Mouse (Mus musculus) lung, adult 2 months (tissue): ENCODE results near the gene Birc6. TPM values are rescaled to one million over a fixed set of nuclear protein-coding genes. Genes with fewer than 3 reads are reported as not detected.

ENCODE experiments used
- DNase-seq: peaks from one replicate; pipeline ENCODE4 v3.0.0; 2022
- H3K4me1 ChIP-seq: fragments of 200-500 bp; 2 replicates; pipeline ENCODE4 v1.6.1; 2011; ENCODE audit warnings: low read length; ENCODE audit not compliant: control insufficient read depth, insufficient read depth
- H3K4me3 ChIP-seq: fragments of 200-500 bp; replicated peaks from 2 replicates; pipeline ENCODE3; 2011; ENCODE audit warnings: low read depth, mild to moderate bottlenecking, control low read depth, low read length; ENCODE audit errors: extremely low read depth
- CTCF ChIP-seq: fragments of 200-500 bp; IDR thresholded peaks from 2 replicates; pipeline ENCODE4 v1.5.1; 2011; ENCODE audit warnings: mild to moderate bottlenecking, low read length, control low read depth; ENCODE audit not compliant: insufficient read depth
- POLR2A ChIP-seq: fragments of 200-500 bp; IDR thresholded peaks from 2 replicates; pipeline ENCODE4 v1.6.1; 2011; ENCODE audit warnings: low read depth, mild to moderate bottlenecking, control low read depth, low read length, borderline replicate concordance; ENCODE audit errors: extremely low read depth
- WGBS: fragments of 180-500 bp; shearing (Covaris S2); methylation state at CpG from one replicate; pipeline ENCODE4 v1.1.7; 2018; 5-methylcytosine and 5-hydroxymethylcytosine counted together
- polyA plus RNA-seq: library from polyadenylated mRNA; depleted of rRNA; stranded (reverse); fragments of >200 nt; gene quantifications from 2 replicates; pipeline ENCODE4 v1.2.3, GENCODE M21; 2012

The Birc6 gene
- polyA plus RNA-seq, 1 experiment, result 91.7 TPM

GRCm38 (mm10) chr17:74554118-74554517 lies 26.0 kb downstream of the Birc6 start:
- H3K4me1 ChIP-seq, result no peaks in the 10 kb centered on the region
- no peak for DNase-seq
- H3K4me3 ChIP-seq, result no peak overlapping the region
- WGBS, result 56% methylated on average over 5 of the region's 5 CpGs
- TF ChIP-seq CTCF (no peak), POLR2A (no peak)

GRCm38 (mm10) chr17:74559891-74560290 lies 31.8 kb downstream of the Birc6 start:
- TF ChIP-seq POLR2A, result no peak
- no peak for TF ChIP-seq CTCF
- no peak overlapping the region for H3K4me3 ChIP-seq
- DNase-seq, result no peak
- WGBS, result 87% methylated on average over 11 of the region's 11 CpGs
- H3K4me1 ChIP-seq, result no peaks in the 10 kb centered on the region

GRCm38 (mm10) chr17:74564151-74564550 lies 36.1 kb downstream of the Birc6 start:
- Histone ChIP-seq H3K4me1 (no peaks in the 10 kb centered on the region), H3K4me3 (no peak overlapping the region)
- DNase-seq, result no peak
- TF ChIP-seq POLR2A (no peak), CTCF (no peak)

- Histone ChIP-seq H3K4me3 (no peak overlapping the region), H3K4me1 (no peaks in the 10 kb centered on the region)
- TF ChIP-seq POLR2A, result no peak
- TF ChIP-seq CTCF, result no peak
- no peak for DNase-seq
- WGBS, result 64% methylated on average over 1 of the region's 1 CpGs
These were observed 41.1 kb downstream of the Birc6 start for GRCm38 (mm10) chr17:74569219-74569618.

GRCm38 (mm10) chr17:74570585-74570984 lies 42.5 kb downstream of the Birc6 start:
- Histone ChIP-seq H3K4me3 (no peak overlapping the region), H3K4me1 (no peaks in the 10 kb centered on the region)
- WGBS, result 51% methylated on average over 1 of the region's 1 CpGs
- no peak for TF ChIP-seq CTCF
- no peak for TF ChIP-seq POLR2A
- DNase-seq, result no peak

GRCm38 (mm10) chr17:74577173-74577572 lies 49.1 kb downstream of the Birc6 start:
- Histone ChIP-seq H3K4me3 (no peak overlapping the region), H3K4me1 (no peaks in the 10 kb centered on the region; the same call in 1 of the 2 replicates)
- DNase-seq, result no peak
- TF ChIP-seq POLR2A (no peak), CTCF (no peak)
- WGBS, result 54% methylated on average over 5 of the region's 5 CpGs

GRCm38 (mm10) chr17:74579586-74579985 lies 51.5 kb downstream of the Birc6 start:
- DNase-seq, result no peak
- TF ChIP-seq CTCF (no peak), POLR2A (no peak)
- 95% methylated on average over 7 of the region's 7 CpGs for WGBS
- H3K4me3 ChIP-seq, result no peak overlapping the region
- no peaks in the 10 kb centered on the region; the same call in 1 of the 2 replicates for H3K4me1 ChIP-seq

- TF ChIP-seq CTCF, result no peak
- no peak for TF ChIP-seq POLR2A
- DNase-seq, result no peak
- WGBS, result 57% methylated on average over 1 of the region's 1 CpGs
- Histone ChIP-seq H3K4me3 (no peak overlapping the region), H3K4me1 (no peaks in the 10 kb centered on the region; the same call in 1 of the 2 replicates)
These were observed 52.6 kb downstream of the Birc6 start for GRCm38 (mm10) chr17:74580738-74581137.

GRCm38 (mm10) chr17:74586768-74587167 lies 58.7 kb downstream of the Birc6 start:
- H3K4me1 ChIP-seq, result no peaks in the 10 kb centered on the region
- H3K4me3 ChIP-seq, result no peak overlapping the region
- DNase-seq, result no peak
- 75% methylated on average over 3 of the region's 3 CpGs for WGBS
- no peak for TF ChIP-seq POLR2A
- TF ChIP-seq CTCF, result no peak

GRCm38 (mm10) chr17:74598908-74599307 lies 70.8 kb downstream of the Birc6 start:
- Histone ChIP-seq H3K4me3 (no peak overlapping the region), H3K4me1 (no peaks in the 10 kb centered on the region)
- WGBS, result 91% methylated on average over 9 of the region's 9 CpGs
- TF ChIP-seq CTCF (no peak), POLR2A (no peak)
- DNase-seq, result no peak
